Mouse (Mus musculus): ENCODE results near the gene Ifnlr1. TPM values are rescaled to one million over a fixed set of nuclear protein-coding genes. Genes with fewer than 3 reads are reported as not detected.

Ifnlr1 gene
- polyA plus RNA-seq, 1 experiment from 2014 or later = 1.1 TPM

- Histone ChIP-seq H3K4me3 (ENCODE audit: low read depth, low read length) (no peak overlapping the region), H3K27me3 (replicated peaks; ENCODE audit: control insufficient read depth, insufficient read depth, low read length) (no peaks in the 10 kb centered on the region), H3K4me2 (ENCODE audit: low read depth, low read length) (no peak overlapping the region), H3K4me1 (ENCODE audit: control insufficient read depth, insufficient read depth, low read length) (no peaks in the 10 kb centered on the region), H3K36me3 (ENCODE audit: control insufficient read depth, insufficient read depth, low read length) (no peaks in the 10 kb centered on the region), H3K9me3 (ENCODE audit: control insufficient read depth, low read length) (peaks cover 6% of the 10 kb centered on the region; the same call in 1 of the 2 replicates), H3K27ac (replicated peaks; ENCODE audit: low read depth, low read length) (no peak overlapping the region), H3K9ac (ENCODE audit: low read depth, low read length) (no peak overlapping the region)
- WGBS = 64% methylated on average over 7 of the region's 7 CpGs
- DNase-seq (ENCODE audit: low spot score) = no peak
- ATAC-seq (ENCODE audit: low read depth) = no peak
These were observed 53.1 kb downstream of the Ifnlr1 start for GRCm38 (mm10) chr4:135739148-135739547.

GRCm38 (mm10) chr4:135739672-135740071 is 53.6 kb downstream of the Ifnlr1 start:
- Histone ChIP-seq H3K27ac (replicated peaks; ENCODE audit: low read depth, low read length) (no peak overlapping the region), H3K9ac (ENCODE audit: low read depth, low read length) (no peak overlapping the region), H3K27me3 (replicated peaks; ENCODE audit: control insufficient read depth, insufficient read depth, low read length) (no peaks in the 10 kb centered on the region), H3K4me1 (ENCODE audit: control insufficient read depth, insufficient read depth, low read length) (no peaks in the 10 kb centered on the region), H3K4me2 (ENCODE audit: low read depth, low read length) (no peak overlapping the region), H3K9me3 (ENCODE audit: control insufficient read depth, low read length) (0 out of 2 replicates have a peak, but pooled peaks cover 1% of the 10 kb centered on the region), H3K4me3 (ENCODE audit: low read depth, low read length) (no peak overlapping the region), H3K36me3 (ENCODE audit: control insufficient read depth, insufficient read depth, low read length) (no peaks in the 10 kb centered on the region)
- DNase-seq (ENCODE audit: low spot score) (no peak), ATAC-seq (ENCODE audit: low read depth) (no peak)
- 92% methylated on average over 14 of the region's 14 CpGs for WGBS

DNA sequence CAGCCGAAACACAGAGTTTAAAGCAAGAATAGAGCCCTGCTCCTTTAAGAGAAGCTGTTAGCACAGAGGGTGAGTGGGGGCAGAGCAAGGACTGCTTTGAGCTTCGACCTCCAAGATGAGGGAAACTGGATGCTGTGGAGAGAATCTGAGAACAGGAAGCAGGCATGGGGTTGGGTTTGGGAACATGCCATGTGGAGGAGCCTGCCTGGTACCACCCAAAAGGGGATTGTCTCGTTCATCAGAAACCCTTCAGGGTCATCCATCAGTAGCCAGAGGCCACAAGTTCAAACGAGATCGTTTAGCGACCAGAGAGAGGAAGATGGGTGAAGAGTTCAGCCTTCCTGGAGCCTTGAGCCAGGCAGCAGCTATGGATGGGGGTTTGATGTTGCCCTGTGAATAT is 57.4 kb downstream of the Ifnlr1 start:
- 35% methylated on average over 6 of the region's 6 CpGs for WGBS
- no peaks in the 10 kb centered on the region for H3K4me1 ChIP-seq (ENCODE audit: control insufficient read depth, insufficient read depth, low read length)
- no peak overlapping the region for H3K4me2 ChIP-seq (ENCODE audit: low read depth, low read length)
- no peak overlapping the region for H3K27ac ChIP-seq (replicated peaks; ENCODE audit: low read depth, low read length)
- H3K36me3 ChIP-seq (ENCODE audit: control insufficient read depth, insufficient read depth, low read length) = no peaks in the 10 kb centered on the region
- DNase-seq (ENCODE audit: low spot score) (no peak), ATAC-seq (ENCODE audit: low read depth) (no peak)
- no peaks in the 10 kb centered on the region for H3K27me3 ChIP-seq (replicated peaks; ENCODE audit: control insufficient read depth, insufficient read depth, low read length)
- no peak overlapping the region for H3K9ac ChIP-seq (ENCODE audit: low read depth, low read length)
- no peaks in the 10 kb centered on the region for H3K9me3 ChIP-seq (ENCODE audit: control insufficient read depth, low read length)
- no peak overlapping the region for H3K4me3 ChIP-seq (ENCODE audit: low read depth, low read length)

GRCm38 (mm10) chr4:135744726-135745448 is 58.8 kb downstream of the Ifnlr1 start:
- Histone ChIP-seq H3K27me3 (replicated peaks; ENCODE audit: control insufficient read depth, insufficient read depth, low read length) (no peaks in the 10 kb centered on the region), H3K9me3 (ENCODE audit: control insufficient read depth, low read length) (no peaks in the 10 kb centered on the region), H3K4me1 (ENCODE audit: control insufficient read depth, insufficient read depth, low read length) (no peaks in the 10 kb centered on the region), H3K4me3 (ENCODE audit: low read depth, low read length) (no peak overlapping the region), H3K27ac (replicated peaks; ENCODE audit: low read depth, low read length) (no peak overlapping the region), H3K36me3 (ENCODE audit: control insufficient read depth, insufficient read depth, low read length) (no peaks in the 10 kb centered on the region), H3K9ac (ENCODE audit: low read depth, low read length) (no peak overlapping the region), H3K4me2 (ENCODE audit: low read depth, low read length) (no peak overlapping the region)
- ATAC-seq (ENCODE audit: low read depth) (peak; percentile 53), DNase-seq (ENCODE audit: low spot score) (peak; percentile 63)
- 56% methylated on average over 16 of the region's 16 CpGs for WGBS

DNA sequence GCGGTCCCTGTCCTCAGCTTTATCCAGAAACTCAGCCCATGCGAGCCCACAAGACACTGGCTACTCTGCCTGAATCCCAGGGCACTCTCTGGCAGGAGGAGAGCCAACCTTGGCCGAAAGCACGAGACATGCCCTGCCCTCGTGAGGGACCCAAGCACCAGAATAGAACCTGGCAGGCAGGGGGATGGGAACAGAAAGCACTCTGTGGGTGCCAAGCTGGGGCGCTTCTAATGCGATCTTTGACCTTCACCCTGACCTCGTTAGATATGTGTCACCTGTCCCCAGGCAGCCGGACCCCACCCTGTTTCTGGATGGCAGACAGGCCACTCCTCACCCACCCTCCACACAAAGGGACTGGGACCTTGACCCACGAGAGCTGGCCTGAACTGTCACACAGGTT is 59.5 kb downstream of the Ifnlr1 start:
- H3K9ac ChIP-seq (ENCODE audit: low read depth, low read length) = no peak overlapping the region
- no peaks in the 10 kb centered on the region for H3K27me3 ChIP-seq (replicated peaks; ENCODE audit: control insufficient read depth, insufficient read depth, low read length)
- H3K27ac ChIP-seq (replicated peaks; ENCODE audit: low read depth, low read length) = no peak overlapping the region
- H3K9me3 ChIP-seq (ENCODE audit: control insufficient read depth, low read length) = no peaks in the 10 kb centered on the region
- H3K4me3 ChIP-seq (ENCODE audit: low read depth, low read length) = no peak overlapping the region
- H3K4me2 ChIP-seq (ENCODE audit: low read depth, low read length) = no peak overlapping the region
- DNase-seq (ENCODE audit: low spot score) = no peak
- H3K36me3 ChIP-seq (ENCODE audit: control insufficient read depth, insufficient read depth, low read length) = no peaks in the 10 kb centered on the region
- WGBS = 72% methylated on average over 10 of the region's 10 CpGs
- no peaks in the 10 kb centered on the region for H3K4me1 ChIP-seq (ENCODE audit: control insufficient read depth, insufficient read depth, low read length)
- ATAC-seq (ENCODE audit: low read depth) = no peak

GRCm38 (mm10) chr4:135750896-135751295 is 64.8 kb downstream of the Ifnlr1 start:
- Histone ChIP-seq H3K9me3 (ENCODE audit: control insufficient read depth, low read length) (peaks cover 12% of the 10 kb centered on the region; the same call in 1 of the 2 replicates), H3K27me3 (replicated peaks; ENCODE audit: control insufficient read depth, insufficient read depth, low read length) (no peaks in the 10 kb centered on the region), H3K4me2 (ENCODE audit: low read depth, low read length) (no peak overlapping the region), H3K9ac (ENCODE audit: low read depth, low read length) (no peak overlapping the region), H3K4me3 (ENCODE audit: low read depth, low read length) (no peak overlapping the region), H3K36me3 (ENCODE audit: control insufficient read depth, insufficient read depth, low read length) (no peaks in the 10 kb centered on the region), H3K4me1 (ENCODE audit: control insufficient read depth, insufficient read depth, low read length) (no peaks in the 10 kb centered on the region), H3K27ac (replicated peaks; ENCODE audit: low read depth, low read length) (no peak overlapping the region)
- DNase-seq (ENCODE audit: low spot score) (no peak), ATAC-seq (ENCODE audit: low read depth) (no peak)
- 74% methylated on average over 8 of the region's 8 CpGs for WGBS

GRCm38 (mm10) chr4:135752106-135752778 is 66.2 kb downstream of the Ifnlr1 start:
- H3K9ac ChIP-seq (ENCODE audit: low read depth, low read length) = no peak overlapping the region
- DNase-seq (ENCODE audit: low spot score) (no peak), ATAC-seq (ENCODE audit: low read depth) (no peak)
- WGBS = 70% methylated on average over 7 of the region's 7 CpGs
- no peaks in the 10 kb centered on the region for H3K4me1 ChIP-seq (ENCODE audit: control insufficient read depth, insufficient read depth, low read length)
- H3K27ac ChIP-seq (replicated peaks; ENCODE audit: low read depth, low read length) = no peak overlapping the region
- H3K4me3 ChIP-seq (ENCODE audit: low read depth, low read length) = no peak overlapping the region
- no peak overlapping the region for H3K4me2 ChIP-seq (ENCODE audit: low read depth, low read length)
- no peaks in the 10 kb centered on the region for H3K27me3 ChIP-seq (replicated peaks; ENCODE audit: control insufficient read depth, insufficient read depth, low read length)
- H3K9me3 ChIP-seq (ENCODE audit: control insufficient read depth, low read length) = peaks cover 12% of the 10 kb centered on the region; the same call in 1 of the 2 replicates
- H3K36me3 ChIP-seq (ENCODE audit: control insufficient read depth, insufficient read depth, low read length) = no peaks in the 10 kb centered on the region

DNA sequence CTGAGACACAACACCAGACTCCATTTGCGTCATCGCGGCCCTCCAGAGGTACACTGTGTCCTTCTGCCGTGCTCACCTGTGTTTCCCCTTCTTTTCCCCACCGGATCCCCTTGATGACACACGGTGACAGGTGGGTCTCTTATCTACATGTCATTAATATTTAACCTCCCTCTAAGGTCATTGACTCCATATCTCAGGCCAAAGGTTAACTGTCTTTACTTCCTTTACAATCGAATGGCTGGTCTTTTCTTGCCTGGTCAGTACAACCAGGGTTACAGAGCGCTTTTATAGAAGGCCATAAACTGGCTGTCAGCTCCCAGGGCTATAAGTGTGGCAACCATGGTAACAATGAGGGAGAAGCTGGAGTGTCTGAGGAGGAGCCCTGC is 66.7 kb downstream of the Ifnlr1 start:
- no peak overlapping the region for H3K4me3 ChIP-seq (ENCODE audit: low read depth, low read length)
- H3K27me3 ChIP-seq (replicated peaks; ENCODE audit: control insufficient read depth, insufficient read depth, low read length) = no peaks in the 10 kb centered on the region
- no peak for DNase-seq (ENCODE audit: low spot score)
- WGBS = 87% methylated on average over 8 of the region's 8 CpGs
- H3K9me3 ChIP-seq (ENCODE audit: control insufficient read depth, low read length) = peaks cover 12% of the 10 kb centered on the region; the same call in 1 of the 2 replicates
- H3K27ac ChIP-seq (replicated peaks; ENCODE audit: low read depth, low read length) = no peak overlapping the region
- H3K4me2 ChIP-seq (ENCODE audit: low read depth, low read length) = no peak overlapping the region
- no peak overlapping the region for H3K9ac ChIP-seq (ENCODE audit: low read depth, low read length)
- no peak for ATAC-seq (ENCODE audit: low read depth)
- H3K4me1 ChIP-seq (ENCODE audit: control insufficient read depth, insufficient read depth, low read length) = no peaks in the 10 kb centered on the region
- no peaks in the 10 kb centered on the region for H3K36me3 ChIP-seq (ENCODE audit: control insufficient read depth, insufficient read depth, low read length)
